In the genomic region with DNA sequence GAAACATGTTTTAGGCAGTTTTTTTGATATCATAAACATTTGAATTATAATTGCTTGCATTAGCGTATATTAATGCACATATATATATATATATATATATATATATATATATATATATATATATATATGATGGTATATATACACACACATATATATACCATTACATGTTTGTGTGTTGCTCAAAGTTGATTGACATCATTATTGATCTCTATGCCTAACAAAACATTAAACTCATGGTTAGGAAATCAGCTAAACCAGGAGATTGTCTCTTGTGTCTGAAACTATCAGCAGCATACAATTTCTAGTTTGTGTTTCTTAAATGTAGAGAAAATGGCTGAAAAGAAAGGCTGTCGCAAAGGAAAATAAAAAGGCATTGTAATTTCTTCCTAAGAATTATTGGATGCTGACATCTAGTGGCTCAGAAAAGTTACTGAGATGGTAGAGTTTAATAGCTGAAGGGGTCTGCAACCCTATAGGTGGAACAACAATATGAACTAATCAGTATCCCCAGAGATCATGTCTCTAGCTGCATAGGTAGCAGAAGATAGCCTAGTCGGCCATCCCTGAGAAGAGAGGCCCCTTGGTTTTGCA, we compare ENCODE assay signal across 13 mouse cellular contexts.
DNase-seq lines count a peak whose midpoint lies in the region; ATAC-seq and TF ChIP-seq lines count a peak whose summit lies in the region.
"Had no signal": no experiment of that assay in that cellular context is flagged by ENCODE, and none has a peak within 500 bp of the region (broad histone marks: within the 10 kb centered on the region; RNA-seq: fewer than 3 reads in every experiment).

No protein-coding gene starts in this region.

- no peaks in the 10 kb centered on the region for H3K9me3 ChIP-seq in forebrain, embryonic 11.5 days (ENCODE audit: control insufficient read depth, low read length)
- no peaks in the 10 kb centered on the region for H3K9me3 ChIP-seq in forebrain, embryonic 10.5 days
- H3K9me3 ChIP-seq in CH12.LX (replicated peaks; ENCODE audit: low read length): no peaks in the 10 kb centered on the region
- H3K9me3 ChIP-seq in embryonic facial prominence, embryonic 14.5 days (ENCODE audit: control insufficient read depth, low read length): no peaks in the 10 kb centered on the region
- H3K9me3 ChIP-seq in midbrain, embryonic 13.5 days: no peaks in the 10 kb centered on the region
- H3K9me3 ChIP-seq in heart, embryonic 12.5 days (replicated peaks): no peaks in the 10 kb centered on the region
- H3K9me3 ChIP-seq: heart, embryonic 10.5 days had no signal

- H3K79me2 ChIP-seq in CH12.LX (replicated peaks; ENCODE audit: control insufficient read depth, extremely low read depth, insufficient read depth, poor library complexity, severe bottlenecking): no peaks in the 10 kb centered on the region

- H3K36me3 ChIP-seq in forebrain, embryonic 11.5 days (ENCODE audit: control insufficient read depth, insufficient read depth, low read length): no peaks in the 10 kb centered on the region
- no peaks in the 10 kb centered on the region for H3K36me3 ChIP-seq in forebrain, embryonic 10.5 days (replicated peaks)
- H3K36me3 ChIP-seq in CH12.LX (replicated peaks in 1 of 2; ENCODE audit: control insufficient read depth in 1 of 2, insufficient read depth in 1 of 2, low read length in 1 of 2): no peaks in the 10 kb centered on the region
- H3K36me3 ChIP-seq in embryonic facial prominence, embryonic 14.5 days (ENCODE audit: control insufficient read depth, insufficient read depth, low read length): no peaks in the 10 kb centered on the region
- H3K36me3 ChIP-seq in midbrain, embryonic 13.5 days: no peaks in the 10 kb centered on the region
- no peaks in the 10 kb centered on the region for H3K36me3 ChIP-seq in heart, embryonic 12.5 days
- H3K36me3 ChIP-seq: heart, embryonic 10.5 days had no signal

- H3K27ac ChIP-seq in forebrain, embryonic 11.5 days (ENCODE audit: low read depth, low read length): no peak overlapping the region
- no peak overlapping the region for H3K27ac ChIP-seq in forebrain, embryonic 10.5 days
- H3K27ac ChIP-seq in CH12.LX (ENCODE audit: insufficient read depth, low read depth): no peak overlapping the region
- H3K27ac ChIP-seq in embryonic facial prominence, embryonic 14.5 days (replicated peaks; ENCODE audit: low read depth, low read length): no peak overlapping the region
- H3K27ac ChIP-seq in midbrain, embryonic 13.5 days: no peak overlapping the region
- no peak overlapping the region for H3K27ac ChIP-seq in heart, embryonic 12.5 days (ENCODE audit: poor library complexity, severe bottlenecking)
- H3K27ac ChIP-seq: heart, embryonic 10.5 days had no signal

- no peak for TF ChIP-seq EP300 in CH12.LX (IDR thresholded peaks at IDR 0.05; ENCODE audit: low read length)

- no peak overlapping the region for H3K4me3 ChIP-seq in forebrain, embryonic 11.5 days (ENCODE audit: low read depth, low read length)
- no peak overlapping the region for H3K4me3 ChIP-seq in forebrain, embryonic 10.5 days
- no peak overlapping the region for H3K4me3 ChIP-seq in CH12.LX (replicated peaks in 1 of 3; ENCODE audit: low read depth in 2 of 3, low read length in 2 of 3, poor library complexity in 1 of 3)
- no peak overlapping the region for H3K4me3 ChIP-seq in embryonic facial prominence, embryonic 14.5 days (ENCODE audit: low read depth, low read length)
- H3K4me3 ChIP-seq in midbrain, embryonic 13.5 days (replicated peaks): no peak overlapping the region
- no peak overlapping the region for H3K4me3 ChIP-seq in heart, embryonic 12.5 days
- H3K4me3 ChIP-seq: erythroblast, embryonic 14.5 days; heart, embryonic 10.5 days had no signal

- TF ChIP-seq CTCF in CH12.LX (conservative IDR thresholded peaks at IDR 0.05 in 1 of 2, IDR thresholded peaks at IDR 0.05 in 1 of 2; ENCODE audit: low read depth in 2 of 2, low read length in 2 of 2): peak in 1 of 2 experiments; percentile 57; a peak in 2 of 4 replicates

- H3K9ac ChIP-seq in forebrain, embryonic 11.5 days (ENCODE audit: low read length): no peak overlapping the region
- no peak overlapping the region for H3K9ac ChIP-seq in CH12.LX (ENCODE audit: insufficient read depth, low read depth)
- no peak overlapping the region for H3K9ac ChIP-seq in embryonic facial prominence, embryonic 14.5 days (ENCODE audit: low read depth, low read length)
- H3K9ac ChIP-seq in midbrain, embryonic 13.5 days (replicated peaks): no peak overlapping the region
- H3K9ac ChIP-seq in heart, embryonic 12.5 days: no peak overlapping the region

- in situ Hi-C loops in CH12.LX (cut with MboI; ENCODE audit: low pct_ligation_motif_present, low pct_unique_long_range_greater_than_20kb, low sequenced_read_pairs): no loop called here

- no peaks in the 10 kb centered on the region for H3K27me3 ChIP-seq in forebrain, embryonic 11.5 days (ENCODE audit: control insufficient read depth, insufficient read depth, low read length)
- H3K27me3 ChIP-seq in forebrain, embryonic 10.5 days (ENCODE audit: poor library complexity, severe bottlenecking): no peaks in the 10 kb centered on the region
- H3K27me3 ChIP-seq in CH12.LX (replicated peaks): no peaks in the 10 kb centered on the region
- no peaks in the 10 kb centered on the region for H3K27me3 ChIP-seq in embryonic facial prominence, embryonic 14.5 days (replicated peaks; ENCODE audit: control insufficient read depth, insufficient read depth, low read length)
- no peaks in the 10 kb centered on the region for H3K27me3 ChIP-seq in midbrain, embryonic 13.5 days
- H3K27me3 ChIP-seq in heart, embryonic 12.5 days (replicated peaks): 0 out of 2 replicates have a peak, but pooled peaks cover under 1% of the 10 kb centered on the region

- TF ChIP-seq RAD21 in CH12.LX (IDR thresholded peaks at IDR 0.05; ENCODE audit: low read depth, low read length): peak; percentile 70

- DNase-seq in forebrain, embryonic 11.5 days (ENCODE audit: low spot score): no peak
- no peak for DNase-seq in forebrain, embryonic 10.5 days (ENCODE audit: extremely low spot score, low spot score)
- DNase-seq in CH12.LX (ENCODE audit: extremely low read depth): peak; percentile 18
- DNase-seq in embryonic facial prominence, embryonic 14.5 days (ENCODE audit: low spot score): peak; percentile 23
- DNase-seq: lung, adult 2 months; right cerebral cortex, postnatal 4 days; thymus, adult 18-20 months had no signal

- no peak for TF ChIP-seq POLR2A in CH12.LX (IDR thresholded peaks at IDR 0.05; ENCODE audit: low read depth, low read length)

- 0 out of 2 replicates have a peak, but pooled peaks have one; percentile 42 for ATAC-seq in forebrain, embryonic 11.5 days (replicated peaks; ENCODE audit: low FRiP score)
- ATAC-seq in embryonic facial prominence, embryonic 14.5 days (ENCODE audit: low read depth): no peak
- ATAC-seq in midbrain, embryonic 13.5 days: peak; percentile 74
- ATAC-seq in erythroblast, adult 5-6 weeks (replicated peaks; ENCODE audit: low FRiP score, poor library complexity, severe bottlenecking): no peak
- no peak for ATAC-seq in megakaryocyte, adult 5-6 weeks (ENCODE audit: poor library complexity, severe bottlenecking)
- no peak for ATAC-seq in heart, embryonic 12.5 days (ENCODE audit: insufficient number of reproducible peaks, low FRiP score)

- WGBS in forebrain, embryonic 11.5 days: 45% methylated on average over 3 of the region's 3 CpGs
- WGBS in forebrain, embryonic 10.5 days: 65% methylated on average over 3 of the region's 3 CpGs
- WGBS in embryonic facial prominence, embryonic 14.5 days: 48% methylated on average over 3 of the region's 3 CpGs
- 40% methylated on average over 3 of the region's 3 CpGs for WGBS in midbrain, embryonic 13.5 days
- WGBS in heart, embryonic 12.5 days: 41% methylated on average over 3 of the region's 3 CpGs

- dilution Hi-C loops in CH12.LX (cut with MboI; ENCODE audit: extremely low pct_ligation_motif_present, extremely low pct_unique_long_range_greater_than_20kb, low sequenced_read_pairs): no loop called here

- H3K4me2 ChIP-seq in forebrain, embryonic 11.5 days (ENCODE audit: low read depth, low read length, severe bottlenecking): no peak overlapping the region
- no peak overlapping the region for H3K4me2 ChIP-seq in CH12.LX (ENCODE audit: insufficient read depth, low read depth, poor library complexity, severe bottlenecking)
- no peak overlapping the region for H3K4me2 ChIP-seq in embryonic facial prominence, embryonic 14.5 days (ENCODE audit: low read depth, low read length)
- H3K4me2 ChIP-seq in midbrain, embryonic 13.5 days (replicated peaks): no peak overlapping the region
- H3K4me2 ChIP-seq in heart, embryonic 12.5 days: no peak overlapping the region

- H3K4me1 ChIP-seq in forebrain, embryonic 11.5 days (replicated peaks; ENCODE audit: control insufficient read depth, insufficient read depth, low read length): no peaks in the 10 kb centered on the region
- H3K4me1 ChIP-seq in forebrain, embryonic 10.5 days: no peaks in the 10 kb centered on the region
- H3K4me1 ChIP-seq in CH12.LX (ENCODE audit: control insufficient read depth in 1 of 2, insufficient read depth in 2 of 2): no peaks in the 10 kb centered on the region
- no peaks in the 10 kb centered on the region for H3K4me1 ChIP-seq in embryonic facial prominence, embryonic 14.5 days (ENCODE audit: control insufficient read depth, insufficient read depth, low read length)
- no peaks in the 10 kb centered on the region for H3K4me1 ChIP-seq in midbrain, embryonic 13.5 days (replicated peaks)
- H3K4me1 ChIP-seq in heart, embryonic 12.5 days (replicated peaks): no peaks in the 10 kb centered on the region
- H3K4me1 ChIP-seq: heart, embryonic 10.5 days had no signal

TF ChIP-seq in CH12.LX, 34 proteins besides CTCF, POLR2A, EP300 and RAD21:
- no peak for TF ChIP-seq KAT2A (IDR thresholded peaks at IDR 0.05; ENCODE audit: insufficient replicate concordance, low read length)
- no peak for TF ChIP-seq USF2 (conservative IDR thresholded peaks at IDR 0.05; ENCODE audit: low read depth, low read length)
- TF ChIP-seq SMC3 (IDR thresholded peaks at IDR 0.05; ENCODE audit: low read depth, low read length): peak; percentile 43
- no peak for TF ChIP-seq GABPA (IDR thresholded peaks at IDR 0.05; ENCODE audit: insufficient replicate concordance, low read depth, low read length)
- no peak for TF ChIP-seq MEF2A (IDR thresholded peaks at IDR 0.05; ENCODE audit: borderline replicate concordance, low read depth, low read length)
- TF ChIP-seq CHD2 (IDR thresholded peaks at IDR 0.05; ENCODE audit: low read length): no peak
- TF ChIP-seq MAZ (IDR thresholded peaks at IDR 0.05; ENCODE audit: low read depth, low read length): no peak
- peak; percentile 14; the same call in 1 of the 2 replicates for TF ChIP-seq ZC3H11A (IDR thresholded peaks at IDR 0.05; ENCODE audit: low read depth, low read length)
- no peak for TF ChIP-seq ZNF384 (IDR thresholded peaks at IDR 0.05; ENCODE audit: low read depth, low read length)
- no peak for TF ChIP-seq IRF4 (IDR thresholded peaks at IDR 0.05; ENCODE audit: low read depth, low read length)

Comparison
In these comparisons a context has a peak if more than half of its experiments do, and no peak if none do; other contexts are left out.
1. ATAC-seq: peak in forebrain, embryonic 11.5 days (single experiment) and midbrain, embryonic 13.5 days (single experiment); none in embryonic facial prominence, embryonic 14.5 days (single experiment), erythroblast, adult 5-6 weeks (single experiment), megakaryocyte, adult 5-6 weeks (single experiment) and heart, embryonic 12.5 days (single experiment).
2. DNase-seq: peak in CH12.LX (single experiment) and embryonic facial prominence, embryonic 14.5 days (single experiment); none in forebrain, embryonic 11.5 days (single experiment) and forebrain, embryonic 10.5 days (single experiment).